Mouse (Mus musculus): Measurements from ENCODE around the gene Rnf7. TPM values are rescaled to one million over a fixed set of nuclear protein-coding genes. Genes with fewer than 3 reads are reported as not detected.
"Not testable (repeated sequence)": the region's sequence is repeated elsewhere in the genome, so short reads cannot be mapped to it uniquely, and the experiment has no call there.

Rnf7 gene
- polyA plus RNA-seq, 1 experiment from 2014 or later = 262 TPM

GRCm38 (mm10) chr9:96487869-96488268, 9.4 kb upstream of the Rnf7 start:
- H3K9ac ChIP-seq (ENCODE audit: low read length); H3K27ac ChIP-seq (ENCODE audit: low read depth, low read length); H3K36me3 ChIP-seq (ENCODE audit: control insufficient read depth, insufficient read depth, low read length); ATAC-seq (replicated peaks; ENCODE audit: low FRiP score); H3K4me3 ChIP-seq (ENCODE audit: low read depth, low read length); H3K9me3 ChIP-seq (ENCODE audit: control insufficient read depth, low read length); DNase-seq (ENCODE audit: low spot score); H3K4me1 ChIP-seq (replicated peaks; ENCODE audit: control insufficient read depth, insufficient read depth, low read length); H3K27me3 ChIP-seq (ENCODE audit: control insufficient read depth, insufficient read depth, low read length); H3K4me2 ChIP-seq (ENCODE audit: low read depth, low read length, severe bottlenecking): not testable (repeated sequence)
- 94% methylated on average over 5 of the region's 5 CpGs for WGBS

GRCm38 (mm10) chr9:96483648-96484047, 5.2 kb upstream of the Rnf7 start:
- WGBS = 43% methylated on average over 2 of the region's 2 CpGs
- DNase-seq (ENCODE audit: low spot score) = no peak

GRCm38 (mm10) chr9:96483028-96483427, 4.6 kb upstream of the Rnf7 start:
- H3K27me3 ChIP-seq (ENCODE audit: control insufficient read depth, insufficient read depth, low read length) = no peaks in the 10 kb centered on the region
- H3K36me3 ChIP-seq (ENCODE audit: control insufficient read depth, insufficient read depth, low read length) = no peaks in the 10 kb centered on the region
- ATAC-seq (replicated peaks; ENCODE audit: low FRiP score) = no peak
- no peaks in the 10 kb centered on the region for H3K9me3 ChIP-seq (ENCODE audit: control insufficient read depth, low read length)
- WGBS = 71% methylated on average over 3 of the region's 3 CpGs
- no peaks in the 10 kb centered on the region for H3K4me1 ChIP-seq (replicated peaks; ENCODE audit: control insufficient read depth, insufficient read depth, low read length)
- H3K9ac ChIP-seq (ENCODE audit: low read length) = no peak overlapping the region
- no peak for DNase-seq (ENCODE audit: low spot score)
- H3K4me3 ChIP-seq (ENCODE audit: low read depth, low read length) = no peak overlapping the region
- H3K4me2 ChIP-seq (ENCODE audit: low read depth, low read length, severe bottlenecking) = no peak overlapping the region
- no peak overlapping the region for H3K27ac ChIP-seq (ENCODE audit: low read depth, low read length)

More at GRCm38 (mm10) chr9:96483648-96484047, 5.2 kb upstream of the Rnf7 start:
- H3K9ac ChIP-seq (ENCODE audit: low read length) = no peak overlapping the region
- no peak for ATAC-seq (replicated peaks; ENCODE audit: low FRiP score)
- no peak overlapping the region for H3K4me2 ChIP-seq (ENCODE audit: low read depth, low read length, severe bottlenecking)
- H3K36me3 ChIP-seq (ENCODE audit: control insufficient read depth, insufficient read depth, low read length) = no peaks in the 10 kb centered on the region
- H3K9me3 ChIP-seq (ENCODE audit: control insufficient read depth, low read length) = no peaks in the 10 kb centered on the region
- H3K4me3 ChIP-seq (ENCODE audit: low read depth, low read length) = no peak overlapping the region
- H3K27me3 ChIP-seq (ENCODE audit: control insufficient read depth, insufficient read depth, low read length) = no peaks in the 10 kb centered on the region
- no peak overlapping the region for H3K27ac ChIP-seq (ENCODE audit: low read depth, low read length)
- no peaks in the 10 kb centered on the region for H3K4me1 ChIP-seq (replicated peaks; ENCODE audit: control insufficient read depth, insufficient read depth, low read length)

GRCm38 (mm10) chr9:96472356-96472755, 6.1 kb downstream of the Rnf7 start:
- 78% methylated on average over 3 of the region's 3 CpGs for WGBS

GRCm38 (mm10) chr9:96471681-96472080, 6.8 kb downstream of the Rnf7 start:
- H3K9me3 ChIP-seq (ENCODE audit: control insufficient read depth, low read length); H3K4me1 ChIP-seq (replicated peaks; ENCODE audit: control insufficient read depth, insufficient read depth, low read length); H3K4me3 ChIP-seq (ENCODE audit: low read depth, low read length); ATAC-seq (replicated peaks; ENCODE audit: low FRiP score); H3K36me3 ChIP-seq (ENCODE audit: control insufficient read depth, insufficient read depth, low read length); H3K4me2 ChIP-seq (ENCODE audit: low read depth, low read length, severe bottlenecking); DNase-seq (ENCODE audit: low spot score); H3K9ac ChIP-seq (ENCODE audit: low read length); H3K27me3 ChIP-seq (ENCODE audit: control insufficient read depth, insufficient read depth, low read length); H3K27ac ChIP-seq (ENCODE audit: low read depth, low read length): not testable (repeated sequence)
- WGBS = 77% methylated on average over 4 of the region's 4 CpGs

More at GRCm38 (mm10) chr9:96472356-96472755, 6.1 kb downstream of the Rnf7 start:
- Histone ChIP-seq H3K36me3 (ENCODE audit: control insufficient read depth, insufficient read depth, low read length) (peaks cover 1% of the 10 kb centered on the region; the same call in 1 of the 2 replicates), H3K27me3 (ENCODE audit: control insufficient read depth, insufficient read depth, low read length) (no peaks in the 10 kb centered on the region), H3K4me1 (replicated peaks; ENCODE audit: control insufficient read depth, insufficient read depth, low read length) (no peaks in the 10 kb centered on the region), H3K9ac (ENCODE audit: low read length) (no peak overlapping the region), H3K27ac (ENCODE audit: low read depth, low read length) (no peak overlapping the region), H3K4me2 (ENCODE audit: low read depth, low read length, severe bottlenecking) (no peak overlapping the region), H3K9me3 (ENCODE audit: control insufficient read depth, low read length) (no peaks in the 10 kb centered on the region), H3K4me3 (ENCODE audit: low read depth, low read length) (no peak overlapping the region)
- ATAC-seq (replicated peaks; ENCODE audit: low FRiP score) (no peak), DNase-seq (ENCODE audit: low spot score) (no peak)

GRCm38 (mm10) chr9:96470266-96470974, 8.1 kb downstream of the Rnf7 start:
- WGBS = 90% methylated on average over 8 of the region's 8 CpGs
- no peak overlapping the region for H3K27ac ChIP-seq (ENCODE audit: low read depth, low read length)
- DNase-seq (ENCODE audit: low spot score) = no peak

GRCm38 (mm10) chr9:96469556-96470265, 8.8 kb downstream of the Rnf7 start:
- H3K9ac ChIP-seq (ENCODE audit: low read length) = no peak overlapping the region
- H3K4me3 ChIP-seq (ENCODE audit: low read depth, low read length) = no peak overlapping the region
- H3K27ac ChIP-seq (ENCODE audit: low read depth, low read length) = no peak overlapping the region
- no peaks in the 10 kb centered on the region for H3K9me3 ChIP-seq (ENCODE audit: control insufficient read depth, low read length)
- no peaks in the 10 kb centered on the region for H3K27me3 ChIP-seq (ENCODE audit: control insufficient read depth, insufficient read depth, low read length)
- 80% methylated on average over 8 of the region's 8 CpGs for WGBS
- no peaks in the 10 kb centered on the region for H3K4me1 ChIP-seq (replicated peaks; ENCODE audit: control insufficient read depth, insufficient read depth, low read length)
- ATAC-seq (replicated peaks; ENCODE audit: low FRiP score) (no peak; the same call in 1 of the 2 replicates), DNase-seq (ENCODE audit: low spot score) (no peak)
- peaks cover 3% of the 10 kb centered on the region; the same call in 1 of the 2 replicates for H3K36me3 ChIP-seq (ENCODE audit: control insufficient read depth, insufficient read depth, low read length)
- no peak overlapping the region for H3K4me2 ChIP-seq (ENCODE audit: low read depth, low read length, severe bottlenecking)

More at GRCm38 (mm10) chr9:96470266-96470974, 8.1 kb downstream of the Rnf7 start:
- Histone ChIP-seq H3K9me3 (ENCODE audit: control insufficient read depth, low read length) (no peaks in the 10 kb centered on the region), H3K4me2 (ENCODE audit: low read depth, low read length, severe bottlenecking) (no peak overlapping the region), H3K36me3 (ENCODE audit: control insufficient read depth, insufficient read depth, low read length) (peaks cover 3% of the 10 kb centered on the region; the same call in 1 of the 2 replicates), H3K27me3 (ENCODE audit: control insufficient read depth, insufficient read depth, low read length) (no peaks in the 10 kb centered on the region), H3K4me1 (replicated peaks; ENCODE audit: control insufficient read depth, insufficient read depth, low read length) (no peaks in the 10 kb centered on the region), H3K4me3 (ENCODE audit: low read depth, low read length) (no peak overlapping the region), H3K9ac (ENCODE audit: low read length) (no peak overlapping the region)
- ATAC-seq (replicated peaks; ENCODE audit: low FRiP score) = no peak

- ATAC-seq (replicated peaks; ENCODE audit: low FRiP score) (no peak), DNase-seq (ENCODE audit: low spot score) (no peak)
- Histone ChIP-seq H3K4me3 (ENCODE audit: low read depth, low read length) (no peak overlapping the region), H3K9ac (ENCODE audit: low read length) (no peak overlapping the region), H3K4me1 (replicated peaks; ENCODE audit: control insufficient read depth, insufficient read depth, low read length) (peaks cover 5% of the 10 kb centered on the region; the same call in 1 of the 2 replicates), H3K36me3 (ENCODE audit: control insufficient read depth, insufficient read depth, low read length) (peaks cover 3% of the 10 kb centered on the region; the same call in 1 of the 2 replicates), H3K9me3 (ENCODE audit: control insufficient read depth, low read length) (peaks cover 10% of the 10 kb centered on the region), H3K4me2 (ENCODE audit: low read depth, low read length, severe bottlenecking) (no peak overlapping the region), H3K27me3 (ENCODE audit: control insufficient read depth, insufficient read depth, low read length) (no peaks in the 10 kb centered on the region), H3K27ac (ENCODE audit: low read depth, low read length) (no peak overlapping the region)
- 78% methylated on average over 10 of the region's 10 CpGs for whole genome bisulfite sequencing
These were observed 14.8 kb downstream of the Rnf7 start for GRCm38 (mm10) chr9:96463708-96464107.

All from forebrain, embryonic 11.5 days (tissue).